Mouse (Mus musculus) midbrain, embryonic 15.5 days (tissue): Measurements from ENCODE around the gene Lpar3. TPM values are rescaled to one million over a fixed set of nuclear protein-coding genes. Genes with fewer than 3 reads are reported as not detected.

Experiments
- ATAC-seq: fragments of 200-750 bp; cut with Nextera tagmentation; replicated peaks from 2 replicates; pipeline ENCODE4 v1.8.0; 2017; ENCODE audit warnings: moderate TSS enrichment
- H3K27ac ChIP-seq: fragments of 300-500 bp; sonication (generic); 2 replicates; pipeline ENCODE4 v1.5.1; 2015; ENCODE audit warnings: mild to moderate bottlenecking, inconsistent platforms
- H3K27me3 ChIP-seq: fragments of 300-500 bp; sonication (generic); replicated peaks from 2 replicates; pipeline ENCODE4 v1.6.1; 2015; ENCODE audit warnings: inconsistent platforms
- H3K36me3 ChIP-seq: fragments of 300-500 bp; sonication (generic); replicated peaks from 2 replicates; pipeline ENCODE4 v1.6.1; 2015; ENCODE audit warnings: inconsistent platforms
- H3K4me1 ChIP-seq: fragments of 300-500 bp; sonication (generic); 2 replicates; pipeline ENCODE4 v1.6.1; 2015; ENCODE audit warnings: inconsistent platforms
- H3K4me2 ChIP-seq: fragments of 300-500 bp; sonication (generic); 2 replicates; pipeline ENCODE4 v1.6.1; 2015; ENCODE audit warnings: inconsistent platforms, mild to moderate bottlenecking, moderate library complexity
- H3K4me3 ChIP-seq: fragments of 300-500 bp; sonication (generic); 2 replicates; pipeline ENCODE4 v1.5.1; 2015; ENCODE audit warnings: mild to moderate bottlenecking, inconsistent platforms
- H3K9ac ChIP-seq: fragments of 300-500 bp; sonication (generic); 2 replicates; pipeline ENCODE4 v1.6.1; 2015; ENCODE audit warnings: mild to moderate bottlenecking, inconsistent platforms
- H3K9me3 ChIP-seq: fragments of 300-500 bp; sonication (generic); 2 replicates; pipeline ENCODE4 v1.6.1; 2016; ENCODE audit warnings: inconsistent platforms
- WGBS: fragments of 180-500 bp; shearing (Covaris S2); methylation state at CpG from one replicate; pipeline ENCODE4 v1.1.7; 2015; ENCODE audit warnings: mixed read lengths; 5-methylcytosine and 5-hydroxymethylcytosine counted together
- polyA plus RNA-seq: library from polyadenylated mRNA; unstranded; fragments of >200 nt; fragmentation: Nextera tagmentation; extraction: Ambion mirVana; gene quantifications from 2 replicates; pipeline ENCODE4 v1.2.1, GENCODE M21; 2015

Gene Lpar3
- polyA plus RNA-seq, 1 experiment from 2014 or later: 0.61 TPM

GRCm38 (mm10) chr3:146319503-146319902 lies 98.7 kb downstream of the Lpar3 start:
- Histone ChIP-seq H3K9me3 (no peaks in the 10 kb centered on the region), H3K9ac (no peak overlapping the region), H3K4me1 (peaks cover 18% of the 10 kb centered on the region), H3K4me2 (no peak overlapping the region), H3K27ac (peak overlapping the region; percentile 68), H3K4me3 (no peak overlapping the region), H3K27me3 (no peaks in the 10 kb centered on the region), H3K36me3 (no peaks in the 10 kb centered on the region)
- WGBS: 67% methylated on average over 14 of the region's 14 CpGs
- ATAC-seq: peak; percentile 40

GRCm38 (mm10) chr3:146324949-146325348 lies 104.2 kb downstream of the Lpar3 start:
- WGBS: 58% methylated on average over 8 of the region's 8 CpGs
- ATAC-seq: 0 out of 2 replicates have a peak, but pooled peaks have one; percentile 7
- Histone ChIP-seq H3K4me1 (peaks cover 14% of the 10 kb centered on the region), H3K27ac (no peak overlapping the region), H3K9ac (no peak overlapping the region), H3K27me3 (no peaks in the 10 kb centered on the region), H3K4me3 (no peak overlapping the region), H3K9me3 (no peaks in the 10 kb centered on the region), H3K36me3 (no peaks in the 10 kb centered on the region), H3K4me2 (no peak overlapping the region)

- Histone ChIP-seq H3K4me1 (peaks cover 14% of the 10 kb centered on the region), H3K27me3 (no peaks in the 10 kb centered on the region), H3K4me2 (peak overlapping the region; percentile 49), H3K27ac (peak overlapping the region; percentile 74; the same call in 1 of the 2 replicates), H3K4me3 (0 out of 2 replicates have a peak overlapping the region, but pooled peaks have one; percentile 24), H3K9ac (no peak overlapping the region), H3K36me3 (no peaks in the 10 kb centered on the region), H3K9me3 (no peaks in the 10 kb centered on the region)
- peak; percentile 12; the same call in 1 of the 2 replicates for ATAC-seq
- WGBS: 38% methylated on average over 15 of the region's 17 CpGs
Measured at GRCm38 (mm10) chr3:146326743-146327536, 106.2 kb downstream of the Lpar3 start.

GRCm38 (mm10) chr3:146327537-146328255 lies 106.9 kb downstream of the Lpar3 start:
- Histone ChIP-seq H3K4me2 (peak overlapping the region; percentile 49), H3K27me3 (no peaks in the 10 kb centered on the region), H3K36me3 (no peaks in the 10 kb centered on the region), H3K27ac (peak overlapping the region; percentile 74), H3K9me3 (no peaks in the 10 kb centered on the region), H3K9ac (peak overlapping the region; percentile 35), H3K4me1 (peaks cover 14% of the 10 kb centered on the region), H3K4me3 (peak overlapping the region; percentile 24)
- ATAC-seq: peak; percentile 93
- WGBS: under 1% methylated on average over 13 of the region's 13 CpGs

- no peaks in the 10 kb centered on the region for H3K9me3 ChIP-seq
- no peaks in the 10 kb centered on the region for H3K36me3 ChIP-seq
- WGBS: 21% methylated on average over 13 of the region's 13 CpGs
- no peak overlapping the region for H3K9ac ChIP-seq
- no peak overlapping the region for H3K4me3 ChIP-seq
- H3K4me2 ChIP-seq: peak overlapping the region; percentile 49; the same call in 1 of the 2 replicates
- no peak overlapping the region for H3K27ac ChIP-seq
- peaks cover 14% of the 10 kb centered on the region for H3K4me1 ChIP-seq
- no peaks in the 10 kb centered on the region for H3K27me3 ChIP-seq
- ATAC-seq: no peak
Measured at GRCm38 (mm10) chr3:146328749-146329148, 108.0 kb downstream of the Lpar3 start.

- no peak overlapping the region for H3K9ac ChIP-seq
- no peak overlapping the region for H3K4me3 ChIP-seq
- no peak overlapping the region for H3K4me2 ChIP-seq
- no peak for ATAC-seq
- no peak overlapping the region for H3K27ac ChIP-seq
- H3K4me1 ChIP-seq: peaks cover 21% of the 10 kb centered on the region
- no peaks in the 10 kb centered on the region for H3K9me3 ChIP-seq
- WGBS: 86% methylated on average over 11 of the region's 11 CpGs
- H3K27me3 ChIP-seq: no peaks in the 10 kb centered on the region
- H3K36me3 ChIP-seq: no peaks in the 10 kb centered on the region
Measured at GRCm38 (mm10) chr3:146331819-146332218, 111.1 kb downstream of the Lpar3 start.

GRCm38 (mm10) chr3:146333270-146333669 lies 112.5 kb downstream of the Lpar3 start:
- Histone ChIP-seq H3K4me2 (no peak overlapping the region), H3K36me3 (no peaks in the 10 kb centered on the region), H3K27ac (no peak overlapping the region), H3K4me1 (peaks cover 25% of the 10 kb centered on the region), H3K9me3 (no peaks in the 10 kb centered on the region), H3K9ac (no peak overlapping the region), H3K4me3 (no peak overlapping the region), H3K27me3 (no peaks in the 10 kb centered on the region)
- WGBS: 93% methylated on average over 3 of the region's 3 CpGs
- ATAC-seq: no peak

- ATAC-seq: no peak
- H3K4me3 ChIP-seq: no peak overlapping the region
- H3K36me3 ChIP-seq: no peaks in the 10 kb centered on the region
- WGBS: 20% methylated on average over 7 of the region's 7 CpGs
- no peak overlapping the region for H3K4me2 ChIP-seq
- peaks cover 20% of the 10 kb centered on the region for H3K4me1 ChIP-seq
- H3K9me3 ChIP-seq: no peaks in the 10 kb centered on the region
- no peak overlapping the region for H3K27ac ChIP-seq
- no peaks in the 10 kb centered on the region for H3K27me3 ChIP-seq
- no peak overlapping the region for H3K9ac ChIP-seq
Measured at GRCm38 (mm10) chr3:146334070-146334469, 113.3 kb downstream of the Lpar3 start.

Other genes starting within 250 kb of the Lpar3 start
- 0.34 and 0.74 TPM in 2 replicates for gene Syde2, start 233.1 kb upstream of the Lpar3 start, polyA plus RNA-seq
- gene Wdr63, start 112.8 kb upstream of the Lpar3 start, polyA plus RNA-seq: 1.3 and 1.6 TPM in 2 replicates
- gene Mcoln3, start 103.5 kb upstream of the Lpar3 start, polyA plus RNA-seq: 0.20 and 0.44 TPM in 2 replicates
- 0.13 and 0.18 TPM in 2 replicates for gene Mcoln2, start 71.1 kb upstream of the Lpar3 start, polyA plus RNA-seq
- gene Ssx2ip, start 183.7 kb downstream of the Lpar3 start, polyA plus RNA-seq: 15.3 and 16.6 TPM in 2 replicates
- 3.9 TPM in 2 replicates for gene Ctbs, start 228.8 kb downstream of the Lpar3 start, polyA plus RNA-seq